Mouse (Mus musculus) ovary, adult 2 months (tissue): ENCODE results near the gene Fam20a. TPM values are rescaled to one million over a fixed set of nuclear protein-coding genes. Genes with fewer than 3 reads are reported as not detected.

Source experiments
- polyA plus RNA-seq: library from polyadenylated mRNA; depleted of rRNA; stranded (reverse); fragments of >200 nt; gene quantifications from 2 replicates; pipeline ENCODE4 v1.2.3, GENCODE M21; 2012; rRNA removed

Fam20a gene
- polyA plus RNA-seq = 16.0 and 20.3 TPM in 2 replicates

DNA sequence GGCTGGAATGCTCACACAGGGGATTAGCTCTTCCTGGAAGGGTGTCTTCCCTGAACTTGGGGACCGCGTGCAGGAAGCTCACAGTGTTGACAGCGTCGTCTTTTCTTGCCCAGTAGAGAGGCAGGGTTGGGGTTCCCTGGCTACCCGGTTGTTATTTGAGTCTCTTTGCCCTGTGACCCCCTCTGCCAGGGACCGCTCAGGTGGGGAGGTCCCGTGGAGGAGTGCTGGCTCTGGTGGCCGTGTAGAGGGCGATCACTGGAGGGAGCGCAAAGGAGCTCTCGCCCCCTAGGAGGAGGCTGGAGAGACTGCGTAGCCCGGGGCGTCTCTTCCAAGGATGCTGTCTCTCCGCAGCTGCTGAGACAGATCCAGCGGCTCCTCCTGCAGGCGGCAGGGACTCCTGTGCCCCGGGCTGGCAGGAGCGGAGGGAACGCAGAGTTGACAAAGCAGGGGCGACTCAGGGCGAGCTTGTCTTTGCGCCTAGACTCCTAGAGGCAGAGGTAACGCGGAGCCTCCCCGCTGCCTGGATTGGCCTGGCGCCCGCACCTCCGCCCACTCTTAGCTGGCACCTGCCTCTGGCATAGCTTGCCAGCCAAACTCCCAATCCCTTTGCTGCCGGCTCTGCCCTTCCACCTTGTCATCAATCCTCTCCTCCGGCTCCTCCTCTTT lies at the start of gene Fam20a:
Fam20a (minus strand) TSS at position 499 of the 666 bp plus-strand sequence.

DNA sequence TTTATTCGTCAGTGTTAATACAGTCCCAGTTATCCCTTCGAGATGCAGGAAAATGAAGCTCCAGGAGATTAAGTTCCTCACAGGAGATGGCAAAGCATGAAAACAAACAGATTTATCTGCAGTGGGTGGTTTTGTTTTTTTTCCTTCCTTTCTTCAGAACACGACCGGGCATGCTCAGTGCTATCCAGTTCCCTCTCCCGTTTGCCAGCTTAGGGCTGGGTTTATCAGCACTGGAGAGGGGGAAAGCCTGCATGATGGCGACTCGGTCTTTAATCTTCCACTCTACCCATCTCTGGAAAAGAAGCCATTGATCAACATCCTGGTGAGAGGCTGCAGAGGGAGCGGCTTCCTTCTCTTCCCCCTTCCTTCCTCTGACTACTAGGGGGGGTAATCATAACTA lies 72.9 kb downstream of the Fam20a start, which contains the start of gene Prkar1a:
Prkar1a (plus strand) TSS at position 200 of the 400 bp plus-strand sequence.

Other genes starting within 250 kb of the Fam20a start
- gene Arsg, start 248.9 kb downstream of the Fam20a start, polyA plus RNA-seq = 6.1 and 7.7 TPM in 2 replicates
- gene Slc16a6, start 248.7 kb downstream of the Fam20a start, polyA plus RNA-seq = 0.86 and 1.3 TPM in 2 replicates
- 36.4 and 42.5 TPM in 2 replicates for gene Wipi1, start 110.3 kb downstream of the Fam20a start, polyA plus RNA-seq
- gene Prkar1a, start 72.9 kb downstream of the Fam20a start, polyA plus RNA-seq = 127 and 164 TPM in 2 replicates
- gene 1700012B07Rik, start 105.8 kb upstream of the Fam20a start, polyA plus RNA-seq = not detected in 2 replicates